Mouse (Mus musculus) liver, postnatal 0 days (tissue): ENCODE results near the gene Raver2.

Experiments used
- CTCF ChIP-seq: sonication (generic); IDR thresholded peaks from 2 replicates; pipeline ENCODE4 v1.5.1; 2016; ENCODE audit warnings: antibody characterized with exemption, low read depth
- EP300 ChIP-seq: IDR thresholded peaks from 2 replicates; pipeline ENCODE4 v1.6.1; 2016; ENCODE audit warnings: antibody characterized with exemption, low read depth, mild to moderate bottlenecking

- TF ChIP-seq CTCF, result no peak
- TF ChIP-seq EP300, result no peak
Observed at GRCm38 (mm10) chr4:101033047-101033446, 35.7 kb upstream of the Raver2 start.
